Mouse (Mus musculus): ENCODE measurements at regions not wholly inside any gene's neighbourhood (a gene's known extent, or its start where the extent isn't known, plus 50 kb on each side); places are given as distances from the start of the nearest gene placed in this dataset.

DNA sequence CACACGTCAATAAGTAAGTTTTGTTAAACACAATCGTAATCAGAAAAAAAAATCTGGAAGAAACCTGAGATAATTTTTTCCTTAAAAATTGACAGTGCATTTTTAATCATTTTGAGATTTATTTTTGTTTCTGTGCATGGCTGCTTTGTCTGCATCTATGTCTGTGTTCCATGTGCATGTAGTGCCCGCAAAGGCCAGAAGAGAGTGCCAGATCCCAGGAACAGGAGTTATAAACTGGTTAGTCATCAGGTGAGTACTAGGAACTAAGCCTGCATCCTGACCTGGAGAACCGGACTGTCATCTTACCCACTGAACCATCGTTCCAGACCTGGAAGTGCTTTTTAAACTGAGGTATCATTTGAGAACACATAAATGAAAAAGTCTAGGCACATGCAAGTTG lies 514.9 kb downstream of the Nyap2 start:
- TF ChIP-seq CTCF (IDR thresholded peaks at IDR 0.05; ENCODE audit: low read depth), result peak; percentile 36
- no peak for TF ChIP-seq EP300 (IDR thresholded peaks at IDR 0.05; ENCODE audit: low read depth)
